Mouse (Mus musculus): ENCODE measurements around the gene Hcfc1r1.

The Hcfc1r1 gene

DNA sequence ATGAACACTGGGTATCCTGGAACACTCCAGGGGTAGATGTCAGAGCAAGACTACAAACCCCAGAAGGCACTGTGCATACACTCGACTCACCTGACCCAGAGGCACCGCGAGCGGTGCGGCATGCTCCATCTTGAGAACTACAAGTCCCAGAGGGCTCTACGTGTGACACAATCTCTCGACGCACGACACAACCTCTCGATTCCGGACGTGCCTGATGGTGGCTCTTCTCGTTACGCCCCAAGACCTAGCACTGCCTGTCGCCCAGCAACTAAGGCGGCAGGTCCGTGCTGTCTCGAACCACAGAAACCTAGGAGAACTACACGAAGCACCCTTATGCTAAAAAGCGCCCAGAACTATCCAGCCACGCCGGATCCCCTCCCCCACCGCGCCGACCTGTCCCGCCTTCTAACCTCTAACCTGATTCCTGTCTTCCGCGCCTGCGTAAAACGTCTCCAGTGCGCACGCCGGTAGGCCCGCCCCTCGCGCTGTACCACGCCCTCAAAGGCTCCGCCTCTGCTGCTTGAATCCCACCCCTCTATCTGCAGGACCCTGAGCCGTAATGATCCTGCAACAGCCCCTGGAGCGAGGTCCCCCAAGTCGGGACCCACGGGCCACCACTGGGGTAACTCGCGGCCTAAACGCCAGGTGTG, at the start of gene Hcfc1r1, which contains the start of gene Thoc6:
Hcfc1r1 (plus strand) TSS at position 173 of the 650 bp plus-strand sequence.
Thoc6 (minus strand) TSS at position 459 of the 650 bp plus-strand sequence.
- peak; percentile 94 for DNase-seq

DNA sequence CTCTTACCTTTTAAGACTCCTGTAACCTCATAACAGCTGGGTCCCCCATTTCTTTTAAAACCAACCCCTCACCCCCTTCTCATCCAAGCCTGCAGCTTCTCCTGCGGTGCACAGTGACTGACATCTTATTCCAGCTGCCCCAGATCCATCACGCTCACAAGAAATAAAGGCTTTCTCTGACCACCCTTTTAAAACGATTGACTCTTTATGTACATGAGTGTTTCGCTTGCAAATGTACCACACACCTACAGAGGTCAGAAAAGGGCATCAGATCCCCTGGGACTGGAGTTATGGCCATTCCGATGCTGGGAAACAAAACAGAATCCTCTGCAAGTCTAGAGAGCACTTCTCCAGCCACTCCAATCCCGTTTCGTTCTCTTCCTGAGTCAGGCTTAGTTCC, 45.6 kb upstream of the Hcfc1r1 start:
- no peak for DNase-seq

DNA sequence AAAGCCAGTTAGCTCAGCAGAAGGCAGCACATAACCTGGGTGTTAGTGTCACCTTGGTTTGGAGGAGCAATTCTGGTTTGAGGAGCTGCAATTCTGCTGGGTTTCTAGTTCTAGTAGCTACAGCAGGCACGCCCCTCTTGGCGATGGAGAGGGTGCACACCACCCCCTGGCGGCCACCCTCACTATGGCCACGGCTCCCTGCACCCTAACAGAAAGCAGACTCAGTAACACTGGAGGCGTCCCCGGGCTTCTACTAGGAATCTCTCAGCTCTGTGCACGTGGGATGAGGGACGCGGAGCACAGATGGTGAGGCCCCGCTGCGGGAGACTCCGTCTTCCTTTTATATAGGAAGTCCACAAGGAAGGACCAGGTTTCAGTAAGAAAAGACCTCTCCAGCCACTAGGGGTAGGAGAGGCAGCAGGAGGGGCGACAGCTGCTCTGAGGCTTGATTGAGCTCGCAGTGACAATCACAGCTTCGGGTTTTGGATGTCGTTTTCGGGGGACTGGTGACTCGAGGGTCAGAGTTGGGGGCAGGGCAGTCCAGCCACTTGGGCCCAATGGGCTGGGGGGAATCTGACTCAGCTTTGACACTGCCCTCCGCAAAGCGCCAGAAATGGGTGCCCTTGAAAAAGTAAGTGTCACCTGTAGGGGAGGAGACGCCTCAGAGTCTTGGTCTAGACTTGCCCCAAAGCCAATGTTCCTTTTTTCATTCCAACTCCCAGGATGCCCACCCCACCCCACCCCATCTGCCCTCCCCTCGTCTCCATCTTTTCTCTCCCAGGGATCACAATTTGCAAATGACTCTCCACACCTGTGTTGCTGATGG, 43.0 kb upstream of the Hcfc1r1 start:
- DNase-seq, result peak; percentile 88

DNA sequence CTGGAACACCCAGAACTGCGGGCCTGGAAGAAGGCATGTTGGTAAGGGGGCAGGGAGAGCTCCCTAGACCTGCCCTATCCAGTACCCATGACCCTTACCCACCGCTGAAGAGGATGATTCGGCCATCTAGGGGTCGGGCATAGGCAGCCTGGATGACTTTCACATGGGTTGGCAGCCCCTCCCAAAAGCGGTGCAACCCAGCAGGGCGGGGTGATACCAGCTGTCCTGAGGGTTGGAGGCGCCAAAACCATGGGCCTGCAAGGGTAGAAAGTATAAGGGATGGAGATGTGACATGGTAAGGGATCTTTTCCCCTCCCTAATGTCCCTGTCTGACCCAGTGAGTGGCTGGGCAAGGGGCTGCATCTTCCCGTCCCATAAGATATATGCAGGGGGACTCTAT, 42.2 kb upstream of the Hcfc1r1 start:
- DNase-seq, result no peak

GRCm38 (mm10) chr17:23644613-23645495, 28.5 kb upstream of the Hcfc1r1 start, which contains the start of gene Mmp25:
TSS of gene Mmp25 (minus strand) at chr17:23645277.
- no peak for DNase-seq

- no peak for DNase-seq
Measured at GRCm38 (mm10) chr17:23645894-23646293, 27.5 kb upstream of the Hcfc1r1 start.

GRCm38 (mm10) chr17:23651363-23651762, 22.0 kb upstream of the Hcfc1r1 start:
- no peak for DNase-seq

- no peak for DNase-seq
Measured at GRCm38 (mm10) chr17:23653324-23653723, 20.1 kb upstream of the Hcfc1r1 start.

- DNase-seq, result no peak
Measured at GRCm38 (mm10) chr17:23654001-23654400, 19.4 kb upstream of the Hcfc1r1 start.

GRCm38 (mm10) chr17:23654410-23654809, 19.0 kb upstream of the Hcfc1r1 start:
- no peak for DNase-seq

DNA sequence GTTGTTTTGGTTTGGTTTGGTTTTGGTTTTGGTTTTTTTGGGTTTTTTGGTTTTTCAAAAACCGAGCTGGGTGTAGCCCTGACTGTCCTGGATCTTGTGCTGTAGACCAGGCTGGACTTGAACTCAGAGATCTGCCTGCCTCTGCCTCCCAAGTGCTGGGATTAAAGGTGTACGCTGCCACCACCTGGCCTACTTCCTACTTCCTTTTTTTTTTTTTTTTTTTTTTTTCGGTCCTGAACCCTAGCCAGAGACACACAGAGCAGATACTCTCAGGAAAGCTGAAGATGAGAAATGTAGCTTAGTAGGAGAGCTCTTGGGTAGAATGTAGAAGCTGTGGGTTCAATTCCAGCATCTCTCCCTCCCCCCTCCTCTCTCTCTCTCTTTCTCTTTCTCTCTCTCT, 14.9 kb upstream of the Hcfc1r1 start:
- no peak for DNase-seq

DNA sequence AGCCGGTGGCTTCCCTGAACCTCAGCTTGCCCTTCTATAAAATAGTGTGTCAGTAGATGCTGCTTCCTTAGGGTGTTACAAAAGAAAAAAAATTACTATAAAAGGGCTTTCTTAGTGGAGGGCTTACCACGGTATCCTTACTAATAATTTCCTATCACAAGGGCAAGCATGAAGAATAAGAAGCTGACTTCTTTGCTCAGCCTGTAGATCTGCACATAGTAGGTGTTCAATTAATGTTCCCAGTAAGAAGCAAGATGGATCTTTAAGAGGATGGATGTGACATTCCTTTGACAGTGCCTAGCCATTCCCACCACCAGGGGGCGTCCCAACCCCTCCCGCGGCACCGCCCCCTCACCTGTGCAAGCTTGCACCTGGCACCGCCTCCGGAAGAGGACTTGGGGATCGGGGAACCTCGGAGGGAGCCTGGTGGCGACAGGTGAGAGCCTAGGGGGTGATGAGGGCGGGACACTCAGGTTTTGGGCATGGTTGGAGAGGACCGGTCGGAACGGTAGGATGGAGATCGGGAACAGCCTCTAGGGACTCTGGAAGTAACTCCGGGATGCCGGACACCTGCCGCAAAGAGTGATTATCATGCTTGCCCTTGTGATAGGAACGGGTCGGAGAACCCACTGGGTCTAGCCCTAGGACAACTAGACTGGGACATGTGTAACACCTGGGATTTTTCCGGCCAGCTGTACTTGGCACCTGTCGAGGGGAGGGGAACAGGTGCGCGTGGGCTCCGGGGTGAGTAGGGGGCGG, 13.1 kb upstream of the Hcfc1r1 start, which contains the start of gene Bicdl2:
Bicdl2 (plus strand) TSS at position 390 of the 759 bp plus-strand sequence.
- DNase-seq, result peak; percentile 77

DNA sequence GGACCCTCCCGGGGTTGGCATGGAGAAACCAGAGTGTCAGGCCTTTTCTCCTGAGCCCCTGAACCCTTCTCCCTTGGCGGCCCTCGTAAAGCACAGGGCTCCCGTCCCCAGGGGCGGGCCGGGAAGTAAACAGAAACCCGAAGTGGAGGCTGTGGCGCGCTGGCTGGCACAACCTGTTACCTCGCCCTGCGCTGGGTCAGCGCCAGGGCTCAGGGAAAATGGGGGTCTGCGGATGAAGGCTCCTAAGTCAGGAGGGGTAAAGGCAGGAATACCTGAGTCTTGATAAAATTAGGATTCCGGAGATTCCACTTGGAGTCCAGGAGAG, 12.6 kb upstream of the Hcfc1r1 start:
- DNase-seq, result peak; percentile 18

- peak; percentile 36 for DNase-seq
Measured at GRCm38 (mm10) chr17:23661526-23661925, 11.9 kb upstream of the Hcfc1r1 start.

DNA sequence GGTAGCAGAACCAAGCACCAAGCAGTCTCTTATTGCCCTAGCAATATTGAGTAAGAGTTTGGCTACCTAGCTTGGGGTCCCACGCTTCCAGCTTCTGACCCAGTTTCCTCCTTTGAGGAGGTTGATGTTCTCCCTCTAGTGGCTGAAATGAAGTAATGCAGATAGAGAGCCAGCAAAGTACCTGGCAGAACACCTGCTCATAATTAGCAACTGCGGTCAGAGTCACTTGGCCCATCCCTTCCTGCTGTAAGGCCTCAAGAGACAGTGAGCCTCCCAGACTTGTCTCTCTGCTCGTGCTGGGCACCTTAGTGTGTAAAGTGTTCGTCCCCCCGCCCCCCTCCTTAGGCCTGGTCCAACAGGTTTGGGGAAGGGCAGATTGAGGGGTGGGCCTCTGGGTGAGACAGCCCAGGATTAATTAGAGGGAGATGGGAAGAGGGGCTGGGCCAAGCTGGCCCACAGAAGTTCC, 8.8 kb upstream of the Hcfc1r1 start:
- DNase-seq, result peak; percentile 27

- DNase-seq, result no peak
Measured at GRCm38 (mm10) chr17:23665511-23665910, 7.9 kb upstream of the Hcfc1r1 start.

GRCm38 (mm10) chr17:23670516-23671074, 2.8 kb upstream of the Hcfc1r1 start:
- no peak for DNase-seq

GRCm38 (mm10) chr17:23671519-23671918, 1.9 kb upstream of the Hcfc1r1 start:
- DNase-seq, result no peak

DNA sequence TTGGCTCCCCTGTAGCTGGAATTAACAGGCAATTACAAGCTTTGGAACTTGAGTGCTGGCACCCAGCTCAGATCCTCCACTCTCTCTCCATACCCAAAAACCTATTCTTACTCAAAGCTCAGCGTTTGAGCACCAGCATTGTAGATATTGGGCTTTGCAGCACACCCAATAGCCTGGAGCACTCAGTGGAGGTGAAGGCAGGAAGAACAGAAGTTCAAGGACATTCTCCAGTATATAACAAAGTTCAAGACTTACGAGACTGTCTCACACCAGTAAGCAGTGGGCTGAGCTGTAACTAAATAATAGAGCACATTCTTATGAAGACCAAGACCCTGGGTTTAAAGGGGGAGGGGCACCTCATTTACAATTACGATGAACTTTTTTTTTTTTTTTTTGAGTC, 635 bp upstream of the Hcfc1r1 start:
- DNase-seq, result no peak

GRCm38 (mm10) chr17:23674271-23674952, 1.0 kb downstream of the Hcfc1r1 start:
- peak; percentile 21 for DNase-seq

GRCm38 (mm10) chr17:23675127-23675526, 1.7 kb downstream of the Hcfc1r1 start:
- DNase-seq, result peak; percentile 70
